Mouse (Mus musculus) frontal cortex, adult (tissue): ENCODE measurements around the gene Vmn1r152.
"Not testable (repeated sequence)": the region's sequence is repeated elsewhere in the genome, so short reads cannot be mapped to it uniquely, and the experiment has no call there.

ENCODE experiments used
- ATAC-seq: cut with Nextera tagmentation; 2 replicates; pipeline ENCODE4 v1.9.2; 2017; ENCODE audit warnings: mild to moderate bottlenecking, moderate library complexity, mixed read lengths; ENCODE audit not compliant: low TSS enrichment

The Vmn1r152 gene

GRCm38 (mm10) chr7:22522667-22523066, at the start of gene Vmn1r152:
TSS of gene Vmn1r152 (plus strand) at chr7:22522967.
- not testable (repeated sequence) for ATAC-seq

GRCm38 (mm10) chr7:22499578-22499977, 23.2 kb upstream of the Vmn1r152 start, which contains the start of gene Vmn1r151:
TSS of gene Vmn1r151 (minus strand) at chr7:22499678.
- not testable (repeated sequence) for ATAC-seq

GRCm38 (mm10) chr7:22534787-22535186, 12.0 kb downstream of the Vmn1r152 start, which contains the start of gene Gm8677:
TSS of gene Gm8677 (minus strand) at chr7:22534887.
- ATAC-seq, result not testable (repeated sequence)

- ATAC-seq, result not testable (repeated sequence)
Measured at GRCm38 (mm10) chr7:22565243-22565642, 42.5 kb downstream of the Vmn1r152 start, which contains the start of gene Gm4201. TSS of gene Gm4201 (minus strand) at chr7:22565343.
